Mouse (Mus musculus) megakaryocyte, embryonic 14.5 days (primary cell): Measurements from ENCODE around the gene Prss45. TPM values are rescaled to one million over a fixed set of nuclear protein-coding genes. Genes with fewer than 3 reads are reported as not detected.
A peak's percentile ranks its signal among the peaks of the same experiment; 100 is the strongest.

Source experiments
- H3K27me3 ChIP-seq: replicated peaks from 2 replicates; pipeline ENCODE3; 2012; ENCODE audit warnings: inconsistent platforms
- H3K36me3 ChIP-seq: replicated peaks from 2 replicates; pipeline ENCODE3; 2012; ENCODE audit warnings: low read length, inconsistent platforms, mixed read lengths
- H3K4me1 ChIP-seq: 2 replicates; pipeline ENCODE4 v1.6.1; 2012; ENCODE audit warnings: inconsistent platforms
- H3K4me3 ChIP-seq: replicated peaks from 2 replicates; pipeline ENCODE3; 2012; ENCODE audit warnings: moderate library complexity, mild to moderate bottlenecking, inconsistent platforms
- H3K9me3 ChIP-seq: 2 replicates; pipeline ENCODE4 v1.6.1; 2012; ENCODE audit warnings: inconsistent platforms
- FLI1 ChIP-seq: IDR thresholded peaks from 2 replicates; pipeline ENCODE4 v1.6.1; 2012; ENCODE audit warnings: low read length, inconsistent platforms, mixed read lengths
- GATA1 ChIP-seq: IDR thresholded peaks from 3 replicates; pipeline ENCODE4 v1.6.1; 2012; ENCODE audit warnings: mixed read lengths, low read length, inconsistent platforms, borderline replicate concordance
- polyA plus RNA-seq: library from polyadenylated mRNA; stranded (reverse); fragments of >175 nt; gene quantifications from 2 replicates; pipeline ENCODE4 v1.2.3, GENCODE M21; 2012; ENCODE audit warnings: low replicate concordance; ENCODE audit not compliant: insufficient read depth

The Prss45 gene
- polyA plus RNA-seq, 1 experiment, result not detected

DNA sequence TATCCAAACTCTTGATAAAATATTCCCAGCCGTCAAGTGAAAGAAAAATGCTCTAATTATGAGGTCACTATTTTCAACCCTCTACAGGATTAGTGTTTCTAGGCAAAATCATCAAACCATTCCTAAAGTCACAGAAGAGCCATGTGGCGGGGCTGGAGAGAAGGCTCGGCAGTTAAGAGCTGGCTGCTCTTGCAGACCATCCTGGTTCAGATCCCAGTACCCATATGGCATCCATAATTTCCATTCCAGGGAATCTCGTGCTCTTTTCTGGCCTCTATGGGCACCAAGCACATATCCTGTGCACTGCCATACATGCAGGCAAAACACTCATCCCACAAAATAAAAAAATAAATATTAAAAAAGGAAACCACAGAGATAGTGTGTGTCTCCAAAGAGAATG is 9.0 kb upstream of the Prss45 start:
- Histone ChIP-seq H3K4me1 (peaks cover 13% of the 10 kb centered on the region), H3K9me3 (peaks cover 4% of the 10 kb centered on the region), H3K27me3 (peaks cover 70% of the 10 kb centered on the region), H3K4me3 (no peak overlapping the region), H3K36me3 (no peaks in the 10 kb centered on the region)
- TF ChIP-seq GATA1, result no peak
- TF ChIP-seq FLI1, result no peak

GRCm38 (mm10) chr9:110825832-110826231 is 8.6 kb upstream of the Prss45 start:
- peaks cover 74% of the 10 kb centered on the region for H3K27me3 ChIP-seq
- H3K9me3 ChIP-seq, result peaks cover 4% of the 10 kb centered on the region
- H3K4me3 ChIP-seq, result no peak overlapping the region
- peaks cover 13% of the 10 kb centered on the region for H3K4me1 ChIP-seq
- H3K36me3 ChIP-seq, result no peaks in the 10 kb centered on the region
- TF ChIP-seq FLI1, result no peak
- no peak for TF ChIP-seq GATA1

GRCm38 (mm10) chr9:110826390-110826789 is 8.0 kb upstream of the Prss45 start, which contains the start of gene Prss43:
Gene Prss43 (plus strand): TSS chr9:110826690.
- Histone ChIP-seq H3K9me3 (peaks cover 4% of the 10 kb centered on the region), H3K36me3 (no peaks in the 10 kb centered on the region), H3K27me3 (peaks cover 75% of the 10 kb centered on the region), H3K4me1 (peaks cover 13% of the 10 kb centered on the region), H3K4me3 (no peak within 1 kb of the TSS)
- TF ChIP-seq GATA1 (no peak), FLI1 (no peak)

- no peaks in the 10 kb centered on the region; the same call in 1 of the 2 replicates for H3K4me1 ChIP-seq
- H3K36me3 ChIP-seq, result no peaks in the 10 kb centered on the region
- H3K9me3 ChIP-seq, result no peaks in the 10 kb centered on the region
- TF ChIP-seq GATA1 (no peak), FLI1 (no peak)
- H3K27me3 ChIP-seq, result peaks cover 57% of the 10 kb centered on the region
- no peak overlapping the region for H3K4me3 ChIP-seq
Observed at GRCm38 (mm10) chr9:110833021-110833420, 1.4 kb upstream of the Prss45 start.

DNA sequence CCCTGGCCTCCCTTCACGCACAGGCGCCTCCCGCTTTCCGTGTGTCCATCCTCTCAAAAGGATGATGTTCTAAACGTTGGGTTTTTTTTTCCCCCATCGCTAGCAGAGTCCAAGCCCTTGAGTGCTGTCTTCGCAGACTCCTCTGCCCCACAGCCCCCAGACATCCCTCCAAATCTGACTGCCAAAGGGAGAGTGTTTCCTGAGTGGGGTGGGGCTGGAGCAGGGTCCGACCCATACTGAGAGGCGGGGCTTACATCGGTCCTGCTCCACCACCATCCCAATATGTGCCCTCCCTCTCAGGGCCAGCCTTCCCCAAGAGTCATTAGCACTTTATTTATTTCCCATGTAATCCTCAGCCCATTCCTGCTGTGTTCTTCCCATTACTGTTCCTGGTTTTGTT is 573 bp downstream of the Prss45 start:
- no peak overlapping the region for H3K4me3 ChIP-seq
- peaks cover under 1% of the 10 kb centered on the region; the same call in 1 of the 2 replicates for H3K4me1 ChIP-seq
- TF ChIP-seq FLI1 (no peak), GATA1 (no peak)
- H3K9me3 ChIP-seq, result no peaks in the 10 kb centered on the region
- no peaks in the 10 kb centered on the region for H3K36me3 ChIP-seq
- H3K27me3 ChIP-seq, result peaks cover 51% of the 10 kb centered on the region

DNA sequence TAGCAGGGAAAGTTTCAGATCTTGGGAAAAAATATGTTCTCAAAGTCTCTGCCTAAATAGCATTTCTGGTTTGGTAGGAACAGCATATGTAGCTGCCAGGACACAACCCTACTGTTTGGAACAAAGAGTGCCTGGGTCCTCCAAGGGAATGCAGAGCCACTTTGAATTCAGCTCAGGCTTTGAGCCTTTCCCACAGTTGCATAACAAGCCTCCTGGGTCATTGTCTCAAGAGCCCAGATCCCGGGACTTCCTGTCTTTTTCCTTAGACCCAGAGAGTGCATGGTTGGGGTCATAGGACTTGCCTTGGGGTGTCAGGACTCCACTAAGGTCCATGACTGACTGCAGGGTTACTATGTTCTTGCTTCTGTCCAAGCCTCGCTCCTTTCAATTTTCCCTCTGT is 1.7 kb downstream of the Prss45 start:
- peaks cover 7% of the 10 kb centered on the region for H3K4me1 ChIP-seq
- no peaks in the 10 kb centered on the region for H3K36me3 ChIP-seq
- H3K27me3 ChIP-seq, result peaks cover 45% of the 10 kb centered on the region
- H3K9me3 ChIP-seq, result no peaks in the 10 kb centered on the region
- TF ChIP-seq GATA1 (no peak), FLI1 (no peak)
- H3K4me3 ChIP-seq, result no peak overlapping the region

- Histone ChIP-seq H3K4me3 (no peak overlapping the region), H3K36me3 (no peaks in the 10 kb centered on the region), H3K27me3 (peaks cover 40% of the 10 kb centered on the region), H3K4me1 (peaks cover 15% of the 10 kb centered on the region), H3K9me3 (peaks cover 8% of the 10 kb centered on the region)
- no peak for TF ChIP-seq FLI1
- TF ChIP-seq GATA1, result no peak
Observed at GRCm38 (mm10) chr9:110840905-110841304, 6.5 kb downstream of the Prss45 start.

- H3K9me3 ChIP-seq, result peaks cover 13% of the 10 kb centered on the region
- H3K36me3 ChIP-seq, result no peaks in the 10 kb centered on the region
- TF ChIP-seq FLI1, result no peak
- TF ChIP-seq GATA1, result no peak
- no peak overlapping the region for H3K4me3 ChIP-seq
- H3K4me1 ChIP-seq, result peaks cover 15% of the 10 kb centered on the region
- H3K27me3 ChIP-seq, result peaks cover 38% of the 10 kb centered on the region
Observed at GRCm38 (mm10) chr9:110841438-110841837, 7.0 kb downstream of the Prss45 start.

DNA sequence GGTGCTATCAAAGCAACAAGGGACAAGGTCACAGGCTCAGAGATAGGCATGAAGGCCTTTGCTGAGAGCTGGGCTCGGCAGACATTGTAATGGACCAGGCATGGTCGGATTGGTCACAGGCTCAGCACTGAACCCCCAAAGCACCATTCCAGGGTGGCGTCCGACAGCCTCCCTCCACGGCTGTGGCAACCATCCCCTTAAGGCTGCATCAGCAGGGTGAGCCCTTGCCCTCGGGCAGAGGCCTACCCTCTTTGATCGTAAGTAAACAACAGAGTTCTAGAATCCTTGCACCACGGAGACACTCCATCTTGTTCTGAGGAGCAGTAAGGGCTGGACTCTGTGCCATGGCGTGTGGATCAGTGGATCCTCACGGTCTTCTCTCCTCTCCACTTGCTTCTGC is 9.8 kb downstream of the Prss45 start, which contains the start of gene Prss46:
TSS of gene Prss46 (plus strand) at position 301 of the 400 bp plus-strand sequence.
- Histone ChIP-seq H3K27me3 (peaks cover 35% of the 10 kb centered on the region), H3K36me3 (no peaks in the 10 kb centered on the region), H3K9me3 (peaks cover 20% of the 10 kb centered on the region), H3K4me3 (no peak within 1 kb of the TSS), H3K4me1 (peaks cover 15% of the 10 kb centered on the region)
- no peak for TF ChIP-seq GATA1
- TF ChIP-seq FLI1, result no peak

GRCm38 (mm10) chr9:110849162-110849561 is 14.8 kb downstream of the Prss45 start:
- peaks cover 20% of the 10 kb centered on the region for H3K9me3 ChIP-seq
- H3K4me3 ChIP-seq, result peak overlapping the region; percentile 62
- no peaks in the 10 kb centered on the region; the same call in 1 of the 2 replicates for H3K4me1 ChIP-seq
- peaks cover 37% of the 10 kb centered on the region for H3K27me3 ChIP-seq
- H3K36me3 ChIP-seq, result no peaks in the 10 kb centered on the region
- TF ChIP-seq FLI1 (no peak), GATA1 (no peak)
